Mouse (Mus musculus): Measurements from ENCODE around the gene Kcnk10. TPM values are rescaled to one million over a fixed set of nuclear protein-coding genes. Genes with fewer than 3 reads are reported as not detected.

Gene Kcnk10
- polyA plus RNA-seq, 1 experiment from 2014 or later: 0.90 TPM

GRCm38 (mm10) chr12:98591016-98591415, 12.9 kb upstream of the Kcnk10 start:
- Histone ChIP-seq H3K27me3 (no peaks in the 10 kb centered on the region), H3K4me1 (no peaks in the 10 kb centered on the region), H3K9ac (no peak overlapping the region), H3K27ac (no peak overlapping the region), H3K36me3 (no peaks in the 10 kb centered on the region), H3K4me3 (replicated peaks) (no peak overlapping the region), H3K4me2 (no peak overlapping the region), H3K9me3 (replicated peaks) (no peaks in the 10 kb centered on the region; the same call in 1 of the 2 replicates)
- ATAC-seq (replicated peaks; ENCODE audit: low FRiP score): no peak
- WGBS: 92% methylated on average over 2 of the region's 2 CpGs

GRCm38 (mm10) chr12:98588573-98588972, 10.5 kb upstream of the Kcnk10 start:
- WGBS: 63% methylated on average over 6 of the region's 6 CpGs
- no peak for ATAC-seq (replicated peaks; ENCODE audit: low FRiP score)
- Histone ChIP-seq H3K9me3 (replicated peaks) (no peaks in the 10 kb centered on the region; the same call in 1 of the 2 replicates), H3K27ac (no peak overlapping the region), H3K36me3 (no peaks in the 10 kb centered on the region), H3K27me3 (no peaks in the 10 kb centered on the region), H3K4me3 (replicated peaks) (no peak overlapping the region), H3K4me2 (no peak overlapping the region), H3K9ac (no peak overlapping the region), H3K4me1 (no peaks in the 10 kb centered on the region)

GRCm38 (mm10) chr12:98585302-98585701, 7.2 kb upstream of the Kcnk10 start:
- ATAC-seq (replicated peaks; ENCODE audit: low FRiP score): no peak
- no peak overlapping the region for H3K27ac ChIP-seq
- no peaks in the 10 kb centered on the region for H3K9me3 ChIP-seq (replicated peaks)
- H3K36me3 ChIP-seq: no peaks in the 10 kb centered on the region
- WGBS: 43% methylated on average over 3 of the region's 3 CpGs
- no peaks in the 10 kb centered on the region for H3K4me1 ChIP-seq
- H3K4me3 ChIP-seq (replicated peaks): no peak overlapping the region
- H3K4me2 ChIP-seq: no peak overlapping the region
- H3K27me3 ChIP-seq: no peaks in the 10 kb centered on the region
- H3K9ac ChIP-seq: no peak overlapping the region

- no peaks in the 10 kb centered on the region for H3K36me3 ChIP-seq
- WGBS: 75% methylated on average over 8 of the region's 8 CpGs
- H3K9ac ChIP-seq: no peak overlapping the region
- no peak overlapping the region for H3K4me3 ChIP-seq (replicated peaks)
- H3K4me1 ChIP-seq: peaks cover 25% of the 10 kb centered on the region
- H3K27me3 ChIP-seq: peaks cover 73% of the 10 kb centered on the region
- ATAC-seq (replicated peaks; ENCODE audit: low FRiP score): no peak
- no peak overlapping the region for H3K27ac ChIP-seq
- no peaks in the 10 kb centered on the region for H3K9me3 ChIP-seq (replicated peaks)
- H3K4me2 ChIP-seq: no peak overlapping the region
Observed at GRCm38 (mm10) chr12:98575942-98576550, 2.1 kb downstream of the Kcnk10 start.

- 12% methylated on average over 17 of the region's 17 CpGs for WGBS
- peak overlapping the region; percentile 14; the same call in 1 of the 2 replicates for H3K27ac ChIP-seq
- peak overlapping the region; percentile 63 for H3K4me3 ChIP-seq (replicated peaks)
- H3K36me3 ChIP-seq: no peaks in the 10 kb centered on the region
- ATAC-seq (replicated peaks; ENCODE audit: low FRiP score): no peak
- H3K9ac ChIP-seq: peak overlapping the region; percentile 51
- no peaks in the 10 kb centered on the region for H3K9me3 ChIP-seq (replicated peaks)
- peaks cover 74% of the 10 kb centered on the region for H3K27me3 ChIP-seq
- peaks cover 25% of the 10 kb centered on the region for H3K4me1 ChIP-seq
- H3K4me2 ChIP-seq: peak overlapping the region; percentile 94
Observed at GRCm38 (mm10) chr12:98575195-98575887, 2.8 kb downstream of the Kcnk10 start.

GRCm38 (mm10) chr12:98574353-98575194, 3.5 kb downstream of the Kcnk10 start:
- Histone ChIP-seq H3K27ac (peak overlapping the region; percentile 14; the same call in 1 of the 2 replicates), H3K4me2 (peak overlapping the region; percentile 94), H3K9me3 (replicated peaks) (no peaks in the 10 kb centered on the region), H3K4me1 (peaks cover 25% of the 10 kb centered on the region), H3K9ac (peak overlapping the region; percentile 51), H3K27me3 (peaks cover 74% of the 10 kb centered on the region), H3K36me3 (no peaks in the 10 kb centered on the region), H3K4me3 (replicated peaks) (peak overlapping the region; percentile 63)
- peak; percentile 93 for ATAC-seq (replicated peaks; ENCODE audit: low FRiP score)
- WGBS: under 1% methylated on average over 82 of the region's 84 CpGs

GRCm38 (mm10) chr12:98573317-98574270, 4.5 kb downstream of the Kcnk10 start:
- H3K27me3 ChIP-seq: peaks cover 71% of the 10 kb centered on the region
- no peaks in the 10 kb centered on the region for H3K9me3 ChIP-seq (replicated peaks)
- peaks cover 25% of the 10 kb centered on the region for H3K4me1 ChIP-seq
- H3K27ac ChIP-seq: no peak overlapping the region
- 17% methylated on average over 25 of the region's 25 CpGs for WGBS
- 0 out of 2 replicates have a peak overlapping the region, but pooled peaks have one; percentile 51 for H3K9ac ChIP-seq
- H3K4me3 ChIP-seq (replicated peaks): peak overlapping the region; percentile 63
- H3K4me2 ChIP-seq: peak overlapping the region; percentile 94
- no peaks in the 10 kb centered on the region for H3K36me3 ChIP-seq
- no peak for ATAC-seq (replicated peaks; ENCODE audit: low FRiP score)

- no peak for ATAC-seq (replicated peaks; ENCODE audit: low FRiP score)
- Histone ChIP-seq H3K27me3 (peaks cover 57% of the 10 kb centered on the region), H3K4me2 (no peak overlapping the region), H3K4me3 (replicated peaks) (no peak overlapping the region), H3K9me3 (replicated peaks) (no peaks in the 10 kb centered on the region), H3K9ac (no peak overlapping the region), H3K4me1 (peaks cover 18% of the 10 kb centered on the region), H3K27ac (no peak overlapping the region), H3K36me3 (no peaks in the 10 kb centered on the region)
- 46% methylated on average over 8 of the region's 8 CpGs for WGBS
Observed at GRCm38 (mm10) chr12:98571896-98572680, 6.0 kb downstream of the Kcnk10 start.

- no peak overlapping the region for H3K9ac ChIP-seq
- no peak for ATAC-seq (replicated peaks; ENCODE audit: low FRiP score)
- 82% methylated on average over 6 of the region's 6 CpGs for WGBS
- H3K9me3 ChIP-seq (replicated peaks): no peaks in the 10 kb centered on the region
- H3K27me3 ChIP-seq: peaks cover 30% of the 10 kb centered on the region
- H3K4me3 ChIP-seq (replicated peaks): no peak overlapping the region
- H3K4me2 ChIP-seq: no peak overlapping the region
- H3K4me1 ChIP-seq: peaks cover 9% of the 10 kb centered on the region
- no peaks in the 10 kb centered on the region for H3K36me3 ChIP-seq
- H3K27ac ChIP-seq: no peak overlapping the region
Observed at GRCm38 (mm10) chr12:98569380-98569779, 8.7 kb downstream of the Kcnk10 start.

GRCm38 (mm10) chr12:98567877-98568276, 10.2 kb downstream of the Kcnk10 start:
- no peak overlapping the region for H3K9ac ChIP-seq
- no peak overlapping the region for H3K4me2 ChIP-seq
- H3K4me3 ChIP-seq (replicated peaks): no peak overlapping the region
- H3K36me3 ChIP-seq: no peaks in the 10 kb centered on the region
- no peak overlapping the region for H3K27ac ChIP-seq
- no peaks in the 10 kb centered on the region for H3K4me1 ChIP-seq
- peaks cover 16% of the 10 kb centered on the region for H3K27me3 ChIP-seq
- H3K9me3 ChIP-seq (replicated peaks): no peaks in the 10 kb centered on the region
- no peak for ATAC-seq (replicated peaks; ENCODE audit: low FRiP score)
- 73% methylated on average over 6 of the region's 6 CpGs for WGBS

- Histone ChIP-seq H3K36me3 (no peaks in the 10 kb centered on the region), H3K9ac (no peak overlapping the region), H3K4me1 (no peaks in the 10 kb centered on the region), H3K27me3 (no peaks in the 10 kb centered on the region), H3K27ac (no peak overlapping the region), H3K9me3 (replicated peaks) (no peaks in the 10 kb centered on the region), H3K4me3 (replicated peaks) (no peak overlapping the region), H3K4me2 (no peak overlapping the region)
- 87% methylated on average over 3 of the region's 3 CpGs for WGBS
- ATAC-seq (replicated peaks; ENCODE audit: low FRiP score): no peak
Observed at GRCm38 (mm10) chr12:98564383-98564782, 13.7 kb downstream of the Kcnk10 start.

Measured in kidney, embryonic 15.5 days (tissue).